Mouse (Mus musculus): ENCODE measurements around the gene Pacsin2. TPM values are rescaled to one million over a fixed set of nuclear protein-coding genes. Genes with fewer than 3 reads are reported as not detected.
"Not testable (repeated sequence)": the region's sequence is repeated elsewhere in the genome, so short reads cannot be mapped to it uniquely, and the experiment has no call there.

The Pacsin2 gene
- total and polyA plus RNA-seq, 3 experiments: 48.4 to 85.5 (median 53.7) TPM

DNA sequence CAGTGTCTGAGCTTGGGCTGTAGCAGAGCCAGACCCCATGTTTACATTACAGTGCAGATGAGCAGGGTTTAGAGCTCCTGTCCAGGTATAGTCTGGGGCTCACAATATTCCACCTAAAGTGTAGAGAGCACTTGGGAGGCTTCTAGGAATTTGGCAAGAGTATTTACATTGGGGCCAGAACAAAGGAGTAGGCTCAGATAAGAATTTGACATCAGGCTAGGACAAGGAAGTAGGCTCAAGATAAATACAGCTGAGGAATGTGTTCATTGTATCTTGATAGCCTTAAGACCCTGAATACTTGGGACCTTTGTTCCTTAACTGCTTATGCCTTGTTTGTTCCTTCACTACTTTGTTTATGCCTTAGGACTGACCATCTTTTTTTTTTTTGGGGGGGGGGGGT, 90.3 kb downstream of the Pacsin2 start:
- Histone ChIP-seq H3K27me3 (replicated peaks) (no peaks in the 10 kb centered on the region), H3K4me3 (replicated peaks in 1 of 3; ENCODE audit: low read depth in 2 of 3, low read length in 2 of 3, poor library complexity in 1 of 3) (no peak overlapping the region), H3K79me2 (replicated peaks; ENCODE audit: control insufficient read depth, extremely low read depth, insufficient read depth, poor library complexity, severe bottlenecking) (no peaks in the 10 kb centered on the region), H3K9me3 (replicated peaks; ENCODE audit: low read length) (no peaks in the 10 kb centered on the region), H3K9ac (ENCODE audit: insufficient read depth, low read depth) (no peak overlapping the region), H3K27ac (ENCODE audit: insufficient read depth, low read depth) (no peak overlapping the region), H3K36me3 (replicated peaks in 1 of 2; ENCODE audit: control insufficient read depth in 1 of 2, insufficient read depth in 1 of 2, low read length in 1 of 2) (peaks cover 34 to 64% of the 10 kb centered on the region in 2 experiments), H3K4me2 (ENCODE audit: insufficient read depth, low read depth, poor library complexity, severe bottlenecking) (no peak overlapping the region), H3K4me1 (ENCODE audit: control insufficient read depth in 1 of 2, insufficient read depth in 2 of 2) (peaks cover 0 to 4% of the 10 kb centered on the region in 2 experiments; a peak in 1 of 4 replicates)
- dilution Hi-C loops (cut with MboI; ENCODE audit: extremely low pct_ligation_motif_present, extremely low pct_unique_long_range_greater_than_20kb, low sequenced_read_pairs) (no loop called here), in situ Hi-C loops (cut with MboI; ENCODE audit: low pct_ligation_motif_present, low pct_unique_long_range_greater_than_20kb, low sequenced_read_pairs) (no loop called here)
- no peak for DNase-seq (ENCODE audit: extremely low read depth)
- TF ChIP-seq IRF4 (IDR thresholded peaks at IDR 0.05; ENCODE audit: low read depth, low read length) (no peak), EP300 (IDR thresholded peaks at IDR 0.05; ENCODE audit: low read length) (no peak), ZKSCAN1 (IDR thresholded peaks at IDR 0.05; ENCODE audit: borderline replicate concordance, low read depth, low read length) (no peak), GABPA (IDR thresholded peaks at IDR 0.05; ENCODE audit: insufficient replicate concordance, low read depth, low read length) (no peak), PAX5 (IDR thresholded peaks at IDR 0.05; ENCODE audit: low read length) (no peak), CHD2 (IDR thresholded peaks at IDR 0.05; ENCODE audit: low read length) (no peak), JUND (conservative IDR thresholded peaks at IDR 0.05; ENCODE audit: low read depth, low read length) (no peak)

DNA sequence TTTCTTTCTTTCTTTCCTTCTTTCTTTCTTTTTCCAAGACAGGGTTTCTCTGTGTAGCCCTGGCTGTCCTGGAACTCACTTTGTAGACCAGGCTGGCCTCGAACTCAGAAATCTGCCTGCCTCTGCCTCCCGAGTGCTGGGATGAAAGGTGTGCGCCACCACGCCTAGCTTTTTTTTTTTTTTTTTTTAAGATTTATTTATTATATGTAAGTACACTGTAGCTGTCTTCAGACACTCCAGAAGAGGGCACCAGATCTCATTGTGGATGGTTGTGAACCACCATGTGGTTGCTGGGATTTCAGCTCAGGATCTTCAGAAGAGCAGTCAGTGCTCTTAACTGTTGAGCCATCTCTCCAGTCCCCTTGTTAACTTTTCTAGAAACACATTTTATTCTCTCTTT, 95.7 kb downstream of the Pacsin2 start:
- H3K4me1 ChIP-seq (ENCODE audit: control insufficient read depth in 1 of 2, insufficient read depth in 2 of 2); H3K27me3 ChIP-seq (replicated peaks); H3K9ac ChIP-seq (ENCODE audit: insufficient read depth, low read depth); DNase-seq (ENCODE audit: extremely low read depth); H3K4me2 ChIP-seq (ENCODE audit: insufficient read depth, low read depth, poor library complexity, severe bottlenecking); H3K4me3 ChIP-seq (replicated peaks in 1 of 3; ENCODE audit: low read depth in 2 of 3, low read length in 2 of 3, poor library complexity in 1 of 3); H3K9me3 ChIP-seq (replicated peaks; ENCODE audit: low read length); dilution Hi-C loops (cut with MboI; ENCODE audit: extremely low pct_ligation_motif_present, extremely low pct_unique_long_range_greater_than_20kb, low sequenced_read_pairs); H3K27ac ChIP-seq (ENCODE audit: insufficient read depth, low read depth); in situ Hi-C loops (cut with MboI; ENCODE audit: low pct_ligation_motif_present, low pct_unique_long_range_greater_than_20kb, low sequenced_read_pairs); H3K79me2 ChIP-seq (replicated peaks; ENCODE audit: control insufficient read depth, extremely low read depth, insufficient read depth, poor library complexity, severe bottlenecking): not testable (repeated sequence)
- TF ChIP-seq ZNF384 (IDR thresholded peaks at IDR 0.05; ENCODE audit: low read depth, low read length): peak; percentile 18; the same call in 1 of the 2 replicates
- peak in 1 of 2 experiments; percentile 2; a peak in 1 of 4 replicates for TF ChIP-seq CTCF (conservative IDR thresholded peaks at IDR 0.05 in 1 of 2, IDR thresholded peaks at IDR 0.05 in 1 of 2; ENCODE audit: low read depth in 2 of 2, low read length in 2 of 2)
- H3K36me3 ChIP-seq (replicated peaks in 1 of 2; ENCODE audit: control insufficient read depth in 1 of 2, insufficient read depth in 1 of 2, low read length in 1 of 2): peaks cover 2 to 27% of the 10 kb centered on the region in 2 experiments

DNA sequence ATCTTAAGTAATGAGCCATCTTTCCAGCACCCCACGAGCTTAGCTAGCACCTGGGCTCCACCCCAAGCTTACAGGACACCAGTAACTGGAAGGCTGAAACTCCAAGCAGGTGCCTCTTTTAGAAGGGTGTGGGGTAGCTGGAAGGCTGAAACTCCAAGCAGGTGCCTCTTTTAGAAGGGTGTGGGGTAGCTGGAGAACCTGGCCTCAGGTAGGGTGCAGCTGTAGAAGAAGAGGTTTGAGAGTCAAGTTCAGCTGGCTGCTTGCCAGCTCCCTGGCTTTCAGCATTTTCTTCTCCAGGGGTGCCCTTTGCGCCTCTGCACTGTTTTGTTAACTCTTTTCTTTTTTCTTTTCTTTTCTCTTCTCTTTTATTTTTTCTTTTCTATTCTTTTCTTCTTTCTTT, 96.1 kb downstream of the Pacsin2 start:
- Histone ChIP-seq H3K79me2 (replicated peaks; ENCODE audit: control insufficient read depth, extremely low read depth, insufficient read depth, poor library complexity, severe bottlenecking) (no peaks in the 10 kb centered on the region), H3K4me1 (ENCODE audit: control insufficient read depth in 1 of 2, insufficient read depth in 2 of 2) (no peaks in the 10 kb centered on the region), H3K9ac (ENCODE audit: insufficient read depth, low read depth) (no peak overlapping the region), H3K4me3 (replicated peaks in 1 of 3; ENCODE audit: low read depth in 2 of 3, low read length in 2 of 3, poor library complexity in 1 of 3) (no peak overlapping the region), H3K9me3 (replicated peaks; ENCODE audit: low read length) (peaks cover 2% of the 10 kb centered on the region), H3K4me2 (ENCODE audit: insufficient read depth, low read depth, poor library complexity, severe bottlenecking) (no peak overlapping the region), H3K27ac (ENCODE audit: insufficient read depth, low read depth) (no peak overlapping the region), H3K36me3 (replicated peaks in 1 of 2; ENCODE audit: control insufficient read depth in 1 of 2, insufficient read depth in 1 of 2, low read length in 1 of 2) (peaks cover 2 to 22% of the 10 kb centered on the region in 2 experiments), H3K27me3 (replicated peaks) (no peaks in the 10 kb centered on the region)
- TF ChIP-seq EP300 (IDR thresholded peaks at IDR 0.05; ENCODE audit: low read length): no peak
- TF ChIP-seq POLR2AphosphoS2 (IDR thresholded peaks at IDR 0.05; ENCODE audit: low read depth, low read length): no peak
- no peak for TF ChIP-seq ZC3H11A (IDR thresholded peaks at IDR 0.05; ENCODE audit: low read depth, low read length)
- TF ChIP-seq MAX (IDR thresholded peaks at IDR 0.05; ENCODE audit: low read length): no peak
- no peak for TF ChIP-seq ZNF384 (IDR thresholded peaks at IDR 0.05; ENCODE audit: low read depth, low read length)
- TF ChIP-seq NELFE (IDR thresholded peaks at IDR 0.05; ENCODE audit: low read depth, low read length): no peak
- no peak for TF ChIP-seq MXI1 (IDR thresholded peaks at IDR 0.05; ENCODE audit: low read depth, low read length)
- no peak for TF ChIP-seq CHD2 (IDR thresholded peaks at IDR 0.05; ENCODE audit: low read length)
- no peak for TF ChIP-seq POLR2A (IDR thresholded peaks at IDR 0.05; ENCODE audit: low read depth, low read length)
- no peak for TF ChIP-seq KAT2A (IDR thresholded peaks at IDR 0.05; ENCODE audit: insufficient replicate concordance, low read length)
- no peak for TF ChIP-seq ZKSCAN1 (IDR thresholded peaks at IDR 0.05; ENCODE audit: borderline replicate concordance, low read depth, low read length)
- no peak for TF ChIP-seq MAZ (IDR thresholded peaks at IDR 0.05; ENCODE audit: low read depth, low read length)
- TF ChIP-seq GABPA (IDR thresholded peaks at IDR 0.05; ENCODE audit: insufficient replicate concordance, low read depth, low read length): no peak
- dilution Hi-C loops (cut with MboI; ENCODE audit: extremely low pct_ligation_motif_present, extremely low pct_unique_long_range_greater_than_20kb, low sequenced_read_pairs): no loop called here
- no peak for DNase-seq (ENCODE audit: extremely low read depth)
- in situ Hi-C loops (cut with MboI; ENCODE audit: low pct_ligation_motif_present, low pct_unique_long_range_greater_than_20kb, low sequenced_read_pairs): no loop called here

Measured in CH12.LX (cell line).